Mouse (Mus musculus): ENCODE results near the gene Nck2. TPM values are rescaled to one million over a fixed set of nuclear protein-coding genes. Genes with fewer than 3 reads are reported as not detected.
A peak's percentile ranks its signal among the peaks of the same experiment; 100 is the strongest.

Gene Nck2
- polyA plus RNA-seq, 1 experiment from 2014 or later: 20.3 TPM

GRCm38 (mm10) chr1:43473734-43474534 lies 29.6 kb downstream of the Nck2 start:
- WGBS (ENCODE audit: insufficient replicate concordance): 27% methylated on average over 5 of the region's 5 CpGs
- Histone ChIP-seq H3K9ac (peak overlapping the region; percentile 49; the same call in 1 of the 2 replicates), H3K4me3 (no peak overlapping the region), H3K4me1 (peaks cover 80% of the 10 kb centered on the region), H3K4me2 (peak overlapping the region; percentile 47), H3K27me3 (replicated peaks) (no peaks in the 10 kb centered on the region), H3K36me3 (no peaks in the 10 kb centered on the region; the same call in 1 of the 2 replicates), H3K9me3 (replicated peaks) (no peaks in the 10 kb centered on the region), H3K27ac (peak overlapping the region; percentile 72)
- ATAC-seq: peak; percentile 56

- Histone ChIP-seq H3K4me3 (no peak overlapping the region), H3K9me3 (replicated peaks) (no peaks in the 10 kb centered on the region), H3K4me2 (peak overlapping the region; percentile 47), H3K27ac (peak overlapping the region; percentile 72), H3K9ac (peak overlapping the region; percentile 49), H3K36me3 (no peaks in the 10 kb centered on the region; the same call in 1 of the 2 replicates), H3K27me3 (replicated peaks) (no peaks in the 10 kb centered on the region), H3K4me1 (peaks cover 73% of the 10 kb centered on the region)
- WGBS (ENCODE audit: insufficient replicate concordance): 32% methylated on average over 6 of the region's 6 CpGs
- peak; percentile 82 for ATAC-seq
Measured at GRCm38 (mm10) chr1:43474535-43475409, 30.4 kb downstream of the Nck2 start.

DNA sequence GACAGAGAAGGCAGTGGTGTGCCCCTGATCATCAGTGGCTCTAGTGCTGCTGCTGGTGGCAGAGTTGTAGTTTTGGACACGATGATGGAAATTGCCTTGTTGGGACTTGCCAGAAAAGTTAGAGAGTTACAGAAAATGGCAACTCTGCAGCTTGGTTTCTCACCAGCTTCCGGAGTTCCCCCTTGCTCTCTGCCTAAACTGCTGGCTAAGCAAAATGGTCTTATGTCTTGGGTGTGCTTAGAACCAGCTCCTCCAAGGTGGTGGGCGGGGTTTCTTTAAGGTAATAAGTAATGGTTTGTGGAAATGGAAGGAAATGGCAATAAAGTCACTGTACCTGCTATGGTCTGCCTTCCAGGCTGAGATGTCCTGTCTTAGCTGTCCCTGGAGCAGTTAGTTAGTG lies 33.6 kb downstream of the Nck2 start:
- no peak overlapping the region for H3K27ac ChIP-seq
- no peak for ATAC-seq
- H3K4me3 ChIP-seq: no peak overlapping the region
- H3K27me3 ChIP-seq (replicated peaks): no peaks in the 10 kb centered on the region
- no peaks in the 10 kb centered on the region for H3K9me3 ChIP-seq (replicated peaks)
- no peak overlapping the region for H3K4me2 ChIP-seq
- H3K9ac ChIP-seq: no peak overlapping the region
- no peaks in the 10 kb centered on the region for H3K36me3 ChIP-seq
- peaks cover 46% of the 10 kb centered on the region for H3K4me1 ChIP-seq
- WGBS (ENCODE audit: insufficient replicate concordance): 76% methylated on average over 3 of the region's 3 CpGs

- 86% methylated on average over 9 of the region's 9 CpGs for WGBS (ENCODE audit: insufficient replicate concordance)
- H3K9me3 ChIP-seq (replicated peaks): no peaks in the 10 kb centered on the region
- no peak overlapping the region for H3K4me3 ChIP-seq
- no peak overlapping the region for H3K4me2 ChIP-seq
- H3K9ac ChIP-seq: no peak overlapping the region
- H3K4me1 ChIP-seq: peaks cover 39% of the 10 kb centered on the region
- H3K27me3 ChIP-seq (replicated peaks): no peaks in the 10 kb centered on the region
- ATAC-seq: no peak
- 0 out of 2 replicates have a peak overlapping the region, but pooled peaks have one; percentile 2 for H3K27ac ChIP-seq
- H3K36me3 ChIP-seq: no peaks in the 10 kb centered on the region
Measured at GRCm38 (mm10) chr1:43485204-43485603, 40.8 kb downstream of the Nck2 start.

DNA sequence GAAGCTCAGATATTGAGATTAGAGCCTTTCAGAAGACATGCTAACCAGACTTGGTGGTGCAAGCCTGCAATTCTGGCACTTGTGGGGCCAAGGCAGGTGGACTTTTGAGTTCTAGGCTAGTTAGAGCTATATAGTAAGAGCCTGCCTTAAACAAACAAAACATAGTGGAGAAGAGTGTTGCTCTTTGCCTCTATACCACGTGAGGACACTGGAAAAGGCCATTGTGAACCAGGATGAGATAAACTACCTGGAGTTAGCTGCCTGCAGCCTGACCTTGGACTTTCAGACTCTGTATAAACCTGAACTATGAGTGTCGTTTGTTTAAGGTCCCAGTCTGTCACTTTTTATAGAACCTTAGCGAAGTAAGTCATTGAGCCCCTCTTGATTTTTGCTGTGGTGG lies 42.1 kb downstream of the Nck2 start:
- WGBS (ENCODE audit: insufficient replicate concordance): 71% methylated on average over 3 of the region's 3 CpGs
- H3K27me3 ChIP-seq (replicated peaks): no peaks in the 10 kb centered on the region
- no peak overlapping the region for H3K9ac ChIP-seq
- no peaks in the 10 kb centered on the region for H3K9me3 ChIP-seq (replicated peaks)
- H3K36me3 ChIP-seq: no peaks in the 10 kb centered on the region
- peak overlapping the region; percentile 31; the same call in 1 of the 2 replicates for H3K27ac ChIP-seq
- H3K4me1 ChIP-seq: peaks cover 39% of the 10 kb centered on the region
- ATAC-seq: peak; percentile 73
- no peak overlapping the region for H3K4me2 ChIP-seq
- H3K4me3 ChIP-seq: no peak overlapping the region

DNA sequence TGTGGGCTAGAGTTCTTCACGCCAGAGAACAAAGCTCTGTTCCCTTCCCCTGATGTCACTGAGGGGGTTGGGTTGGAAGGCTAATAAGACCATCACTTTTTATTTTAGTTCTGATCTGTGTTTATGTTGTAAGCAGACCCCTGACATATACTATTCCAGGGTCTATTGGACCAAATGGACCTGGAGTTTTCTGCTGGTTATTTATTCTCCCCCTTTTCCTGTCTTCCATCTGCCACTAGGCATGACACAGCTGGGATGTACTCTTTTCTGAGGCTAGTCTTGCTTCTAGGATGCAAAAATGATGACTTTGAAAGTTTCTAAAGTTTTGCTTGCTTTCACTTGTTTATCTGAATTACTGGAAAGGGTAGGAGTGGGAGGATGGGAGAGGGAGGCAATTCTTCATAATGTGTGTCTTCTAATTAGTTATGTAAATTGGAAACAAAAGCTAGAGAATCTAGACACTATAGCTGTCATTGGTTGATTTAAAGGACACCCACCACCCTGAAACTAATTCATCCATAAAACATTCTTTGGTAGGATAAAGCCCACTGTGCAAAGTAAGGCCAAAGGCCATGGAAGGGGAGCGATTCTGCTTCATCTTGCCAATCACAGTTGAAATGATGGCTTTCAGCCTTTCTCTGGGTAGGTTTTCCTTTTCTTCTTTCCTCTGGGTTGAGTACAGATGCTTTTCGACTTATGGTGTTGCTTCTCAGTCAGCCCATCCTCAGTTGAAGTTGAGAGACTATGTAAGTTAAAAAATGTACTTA lies 42.8 kb downstream of the Nck2 start:
- peaks cover 43% of the 10 kb centered on the region for H3K4me1 ChIP-seq
- no peak overlapping the region for H3K4me3 ChIP-seq
- H3K27me3 ChIP-seq (replicated peaks): no peaks in the 10 kb centered on the region
- ATAC-seq: no peak
- H3K9ac ChIP-seq: no peak overlapping the region
- no peaks in the 10 kb centered on the region for H3K9me3 ChIP-seq (replicated peaks)
- H3K27ac ChIP-seq: no peak overlapping the region
- no peak overlapping the region for H3K4me2 ChIP-seq
- no peaks in the 10 kb centered on the region for H3K36me3 ChIP-seq
- WGBS (ENCODE audit: insufficient replicate concordance): 71% methylated on average over 3 of the region's 3 CpGs

DNA sequence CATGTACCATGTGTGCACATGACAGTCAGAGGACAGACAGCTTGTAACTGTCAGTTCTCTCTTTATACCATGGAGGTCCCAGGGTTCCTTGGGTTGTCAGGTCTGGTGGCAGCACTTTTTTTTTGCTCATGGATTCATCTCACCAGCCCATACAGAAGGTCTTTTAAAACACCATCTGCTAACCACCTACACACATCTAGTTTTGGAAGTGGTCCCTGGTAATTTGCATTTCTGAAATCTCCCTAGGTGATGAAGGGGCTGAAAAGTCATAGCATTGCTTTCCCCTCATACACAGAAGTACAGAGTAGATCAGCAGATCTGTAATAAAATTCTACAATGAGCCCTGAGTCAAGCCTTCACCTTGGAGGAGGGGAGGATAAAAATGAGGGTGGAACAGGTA lies 44.9 kb downstream of the Nck2 start:
- no peak overlapping the region for H3K4me2 ChIP-seq
- no peaks in the 10 kb centered on the region for H3K27me3 ChIP-seq (replicated peaks)
- no peak overlapping the region for H3K4me3 ChIP-seq
- no peak overlapping the region for H3K9ac ChIP-seq
- H3K36me3 ChIP-seq: no peaks in the 10 kb centered on the region
- ATAC-seq: no peak
- H3K9me3 ChIP-seq (replicated peaks): no peaks in the 10 kb centered on the region
- no peak overlapping the region for H3K27ac ChIP-seq
- H3K4me1 ChIP-seq: peaks cover 27% of the 10 kb centered on the region

DNA sequence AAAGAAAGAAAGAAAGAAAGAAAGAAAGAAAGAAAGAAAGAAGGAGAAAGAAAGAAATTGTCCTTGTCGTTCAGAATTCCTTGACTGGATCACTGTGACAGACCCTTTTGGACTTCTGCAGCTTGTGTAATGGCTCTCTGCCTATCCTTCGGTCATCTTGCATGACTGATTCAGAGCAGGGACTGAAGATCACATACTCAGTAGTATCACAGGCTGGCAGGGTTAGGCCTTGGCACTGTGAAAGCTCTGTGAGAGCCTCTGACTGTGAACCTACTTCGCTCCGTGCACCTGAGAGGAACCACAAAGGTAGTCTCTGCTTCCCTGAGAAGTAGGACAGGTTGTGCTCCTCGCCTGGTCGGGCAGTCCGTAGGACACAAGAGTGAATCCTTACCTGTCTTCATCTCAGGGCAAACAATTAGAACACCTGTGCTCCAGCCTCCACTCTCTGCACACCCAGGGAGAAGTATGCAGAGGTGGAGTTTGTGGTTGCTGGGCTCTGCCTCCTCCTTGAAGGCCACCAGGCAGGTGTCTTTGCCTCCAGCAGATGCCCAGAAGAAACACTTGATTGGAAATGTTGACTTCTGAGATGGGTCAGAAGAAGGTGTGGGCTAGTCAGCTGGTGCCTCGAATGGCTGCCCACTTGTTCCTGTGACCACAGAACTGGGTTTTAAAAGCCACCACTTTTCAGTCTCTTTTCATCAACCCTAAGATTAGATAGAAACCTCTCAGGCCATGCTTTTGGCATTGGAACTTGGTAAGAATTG lies 47.3 kb downstream of the Nck2 start:
- H3K4me3 ChIP-seq: no peak overlapping the region
- H3K27me3 ChIP-seq (replicated peaks): no peaks in the 10 kb centered on the region
- H3K27ac ChIP-seq: no peak overlapping the region
- no peaks in the 10 kb centered on the region for H3K36me3 ChIP-seq
- no peak for ATAC-seq
- WGBS (ENCODE audit: insufficient replicate concordance): 78% methylated on average over 8 of the region's 8 CpGs
- H3K4me2 ChIP-seq: no peak overlapping the region
- H3K4me1 ChIP-seq: peaks cover 12% of the 10 kb centered on the region; the same call in 1 of the 2 replicates
- no peaks in the 10 kb centered on the region for H3K9me3 ChIP-seq (replicated peaks)
- no peak overlapping the region for H3K9ac ChIP-seq

GRCm38 (mm10) chr1:43492803-43493437 lies 48.5 kb downstream of the Nck2 start:
- Histone ChIP-seq H3K4me3 (no peak overlapping the region), H3K36me3 (no peaks in the 10 kb centered on the region), H3K27ac (no peak overlapping the region), H3K4me2 (no peak overlapping the region), H3K27me3 (replicated peaks) (no peaks in the 10 kb centered on the region), H3K4me1 (peaks cover 17% of the 10 kb centered on the region; the same call in 1 of the 2 replicates), H3K9ac (no peak overlapping the region), H3K9me3 (replicated peaks) (no peaks in the 10 kb centered on the region)
- ATAC-seq: no peak
- WGBS (ENCODE audit: insufficient replicate concordance): 77% methylated on average over 3 of the region's 3 CpGs

GRCm38 (mm10) chr1:43496051-43496450 lies 51.7 kb downstream of the Nck2 start:
- Histone ChIP-seq H3K4me1 (peaks cover 37% of the 10 kb centered on the region), H3K9me3 (replicated peaks) (no peaks in the 10 kb centered on the region), H3K27me3 (replicated peaks) (no peaks in the 10 kb centered on the region), H3K4me2 (no peak overlapping the region), H3K27ac (no peak overlapping the region), H3K36me3 (no peaks in the 10 kb centered on the region), H3K4me3 (no peak overlapping the region), H3K9ac (no peak overlapping the region)
- no peak for ATAC-seq
- 33% methylated on average over 4 of the region's 4 CpGs for WGBS (ENCODE audit: insufficient replicate concordance)

- no peaks in the 10 kb centered on the region for H3K36me3 ChIP-seq
- no peak overlapping the region for H3K4me2 ChIP-seq
- ATAC-seq: no peak
- 85% methylated on average over 3 of the region's 3 CpGs for WGBS (ENCODE audit: insufficient replicate concordance)
- H3K4me1 ChIP-seq: peaks cover 43% of the 10 kb centered on the region
- H3K27me3 ChIP-seq (replicated peaks): no peaks in the 10 kb centered on the region
- no peak overlapping the region for H3K9ac ChIP-seq
- H3K27ac ChIP-seq: no peak overlapping the region
- no peak overlapping the region for H3K4me3 ChIP-seq
- no peaks in the 10 kb centered on the region for H3K9me3 ChIP-seq (replicated peaks)
Measured at GRCm38 (mm10) chr1:43496993-43497392, 52.6 kb downstream of the Nck2 start.
